Mouse (Mus musculus) intestine, embryonic 14.5 days (tissue): ENCODE measurements around the gene Ogfod3. TPM values are rescaled to one million over a fixed set of nuclear protein-coding genes. Genes with fewer than 3 reads are reported as not detected.

ENCODE experiments used
- polyA plus RNA-seq: library from polyadenylated mRNA; unstranded; fragments of >200 nt; fragmentation: Nextera tagmentation; extraction: Ambion mirVana; gene quantifications from 2 replicates; pipeline ENCODE4 v1.2.1, GENCODE M21; 2014

The Ogfod3 gene
- polyA plus RNA-seq, 1 experiment from 2014 or later = 32.3 TPM

Other genes starting within 250 kb of the Ogfod3 start
- 68.7 and 70.2 TPM in 2 replicates for gene Csnk1d, start 213.4 kb downstream of the Ogfod3 start, polyA plus RNA-seq
- 2.9 and 4.1 TPM in 2 replicates for gene Cd7, start 165.3 kb downstream of the Ogfod3 start, polyA plus RNA-seq
- 1.5 and 1.8 TPM in 2 replicates for gene Sectm1b, start 141.1 kb downstream of the Ogfod3 start, polyA plus RNA-seq
- 0.97 and 1.8 TPM in 2 replicates for gene Sectm1a, start 123.5 kb downstream of the Ogfod3 start, polyA plus RNA-seq
- gene Tex19.2, start 86.0 kb downstream of the Ogfod3 start, polyA plus RNA-seq = not detected in 2 replicates
- not detected in 2 replicates for gene Tex19.1, start 58.6 kb downstream of the Ogfod3 start, polyA plus RNA-seq
- not detected in 2 replicates for gene Uts2r, start 44.4 kb downstream of the Ogfod3 start, polyA plus RNA-seq
- gene Hexdc, start 278 bp downstream of the Ogfod3 start, polyA plus RNA-seq = 10.4 and 11.8 TPM in 2 replicates
- gene Cybc1, start 24.6 kb upstream of the Ogfod3 start, polyA plus RNA-seq = 38.1 and 38.2 TPM in 2 replicates
- 41.1 and 45.2 TPM in 2 replicates for gene Narf, start 32.5 kb upstream of the Ogfod3 start, polyA plus RNA-seq
- gene Foxk2, start 55.3 kb upstream of the Ogfod3 start, polyA plus RNA-seq = 10.7 and 10.8 TPM in 2 replicates
- 101 and 105 TPM in 2 replicates for gene Wdr45b, start 149.7 kb upstream of the Ogfod3 start, polyA plus RNA-seq
- 5.3 and 5.4 TPM in 2 replicates for gene Rab40b, start 183.5 kb upstream of the Ogfod3 start, polyA plus RNA-seq
- 4.5 and 5.3 TPM in 2 replicates for gene Fn3krp, start 216.7 kb upstream of the Ogfod3 start, polyA plus RNA-seq
- gene Fn3k, start 230.2 kb upstream of the Ogfod3 start, polyA plus RNA-seq = 0.70 and 0.96 TPM in 2 replicates
- 36.7 and 41.7 TPM in 2 replicates for gene Tbcd, start 247.2 kb upstream of the Ogfod3 start, polyA plus RNA-seq